Mouse (Mus musculus) heart, postnatal 0 days (tissue): ENCODE measurements around the gene Fkbp5.

Source experiments
- CTCF ChIP-seq: IDR thresholded peaks from 2 replicates; pipeline ENCODE4 v1.5.1; 2016; ENCODE audit warnings: antibody characterized with exemption, control low read depth, low read depth
- EP300 ChIP-seq: IDR thresholded peaks from 2 replicates; pipeline ENCODE4 v1.6.1; 2016; ENCODE audit warnings: antibody characterized with exemption, low read depth

- TF ChIP-seq CTCF (no peak), EP300 (no peak)
Observed at GRCm38 (mm10) chr17:28523355-28524008, 6.2 kb upstream of the Fkbp5 start.
